Mouse (Mus musculus): Measurements from ENCODE around the gene Gm39566. TPM values are rescaled to one million over a fixed set of nuclear protein-coding genes. Genes with fewer than 3 reads are reported as not detected.

Gm39566 gene
- total and polyA plus RNA-seq, 3 experiments: 0.04 TPM; not detected in 2

Other genes starting within 250 kb of the Gm39566 start
Only the 30 nearest of the 44 such genes appear.
- not detected in 2 replicates for gene Sox15, start 160.0 kb downstream of the Gm39566 start, total RNA-seq (2012; rRNA removed)
- under 1 TPM in 1 of 2 experiments, not detected in 1; 0.11 TPM for gene Sox15, start 160.0 kb downstream of the Gm39566 start, polyA plus RNA-seq (2012; ENCODE audit: insufficient read depth in 1 of 2, insufficient read length in 2 of 2, low read depth in 1 of 2, low replicate concordance in 2 of 2, missing spikeins in 1 of 2)
- 60.9 and 62.1 TPM in 2 replicates for gene Mpdu1, start 152.7 kb downstream of the Gm39566 start, total RNA-seq (2012; rRNA removed)
- 100 to 1,000 TPM; 101 to 259 TPM for gene Mpdu1, start 152.7 kb downstream of the Gm39566 start, polyA plus RNA-seq (2012; ENCODE audit: insufficient read depth in 1 of 2, insufficient read length in 2 of 2, low read depth in 1 of 2, low replicate concordance in 2 of 2, missing spikeins in 1 of 2)
- gene Cd68, start 149.1 kb downstream of the Gm39566 start, total RNA-seq (2012; rRNA removed): 4.1 and 5.3 TPM in 2 replicates
- 10 to 100 TPM in 1 of 2 experiments, not detected in 1; 19.8 TPM for gene Cd68, start 149.1 kb downstream of the Gm39566 start, polyA plus RNA-seq (2012; ENCODE audit: insufficient read depth in 1 of 2, insufficient read length in 2 of 2, low read depth in 1 of 2, low replicate concordance in 2 of 2, missing spikeins in 1 of 2)
- gene Eif4a1, start 142.9 kb downstream of the Gm39566 start, total RNA-seq (2012; rRNA removed): 1,645 and 1,689 TPM in 2 replicates
- 100 to 1,000 TPM; 114 to 634 TPM for gene Eif4a1, start 142.9 kb downstream of the Gm39566 start, polyA plus RNA-seq (2012; ENCODE audit: insufficient read depth in 1 of 2, insufficient read length in 2 of 2, low read depth in 1 of 2, low replicate concordance in 2 of 2, missing spikeins in 1 of 2)
- 121 and 147 TPM in 2 replicates for gene Senp3, start 133.2 kb downstream of the Gm39566 start, total RNA-seq (2012; rRNA removed)
- 100 to 1,000 TPM; 171 to 890 TPM for gene Senp3, start 133.2 kb downstream of the Gm39566 start, polyA plus RNA-seq (2012; ENCODE audit: insufficient read depth in 1 of 2, insufficient read length in 2 of 2, low read depth in 1 of 2, low replicate concordance in 2 of 2, missing spikeins in 1 of 2)
- 0.19 TPM in 1 of 2 replicates, not detected in the other for gene Tnfsf13, start 129.5 kb downstream of the Gm39566 start, total RNA-seq (2012; rRNA removed)
- gene Tnfsf13, start 129.5 kb downstream of the Gm39566 start, polyA plus RNA-seq (2012; ENCODE audit: insufficient read depth in 1 of 2, insufficient read length in 2 of 2, low read depth in 1 of 2, low replicate concordance in 2 of 2, missing spikeins in 1 of 2): under 1 TPM in 1 of 2 experiments, not detected in 1; 0.13 TPM
- gene Tnfsf12, start 119.4 kb downstream of the Gm39566 start, total RNA-seq (2012; rRNA removed): not detected in 2 replicates
- gene Tnfsf12, start 119.4 kb downstream of the Gm39566 start, polyA plus RNA-seq (2012; ENCODE audit: insufficient read depth in 1 of 2, insufficient read length in 2 of 2, low read depth in 1 of 2, low replicate concordance in 2 of 2, missing spikeins in 1 of 2): under 1 TPM in 1 of 2 experiments, not detected in 1; 0.10 TPM
- not detected in 2 replicates for gene Tnfsfm13, start 119.2 kb downstream of the Gm39566 start, total RNA-seq (2012; rRNA removed)
- not detected for gene Tnfsfm13, start 119.2 kb downstream of the Gm39566 start, polyA plus RNA-seq (2012; ENCODE audit: insufficient read depth in 1 of 2, insufficient read length in 2 of 2, low read depth in 1 of 2, low replicate concordance in 2 of 2, missing spikeins in 1 of 2)
- gene Polr2a, start 56.7 kb downstream of the Gm39566 start, total RNA-seq (2012; rRNA removed): 16.6 and 22.2 TPM in 2 replicates
- gene Polr2a, start 56.7 kb downstream of the Gm39566 start, polyA plus RNA-seq (2012; ENCODE audit: insufficient read depth in 1 of 2, insufficient read length in 2 of 2, low read depth in 1 of 2, low replicate concordance in 2 of 2, missing spikeins in 1 of 2): 100 to 1,000 TPM in 1 of 2 experiments, 10 to 100 TPM in 1; 73.9 to 193 TPM
- gene Slc35g3, start 53.3 kb downstream of the Gm39566 start, total RNA-seq (2012; rRNA removed): 0.08 TPM in 1 of 2 replicates, not detected in the other
- gene Slc35g3, start 53.3 kb downstream of the Gm39566 start, polyA plus RNA-seq (2012; ENCODE audit: insufficient read depth in 1 of 2, insufficient read length in 2 of 2, low read depth in 1 of 2, low replicate concordance in 2 of 2, missing spikeins in 1 of 2): under 1 TPM in 1 of 2 experiments, not detected in 1; 0.22 TPM
- gene Zbtb4, start 49.4 kb downstream of the Gm39566 start, total RNA-seq (2012; rRNA removed): 1.4 and 2.4 TPM in 2 replicates
- 1 to 10 TPM in 1 of 2 experiments, not detected in 1; 2.7 TPM for gene Zbtb4, start 49.4 kb downstream of the Gm39566 start, polyA plus RNA-seq (2012; ENCODE audit: insufficient read depth in 1 of 2, insufficient read length in 2 of 2, low read depth in 1 of 2, low replicate concordance in 2 of 2, missing spikeins in 1 of 2)
- gene Chrnb1, start 19.4 kb downstream of the Gm39566 start, total RNA-seq (2012; rRNA removed): 0.31 and 0.33 TPM in 2 replicates
- gene Chrnb1, start 19.4 kb downstream of the Gm39566 start, polyA plus RNA-seq (2012; ENCODE audit: insufficient read depth in 1 of 2, insufficient read length in 2 of 2, low read depth in 1 of 2, low replicate concordance in 2 of 2, missing spikeins in 1 of 2): 1 to 10 TPM in 1 of 2 experiments, not detected in 1; 1.6 TPM
- gene Fgf11, start 13.4 kb downstream of the Gm39566 start, total RNA-seq (2012; rRNA removed): 4.8 and 5.1 TPM in 2 replicates
- 10 to 100 TPM in 1 of 2 experiments, not detected in 1; 26.8 TPM for gene Fgf11, start 13.4 kb downstream of the Gm39566 start, polyA plus RNA-seq (2012; ENCODE audit: insufficient read depth in 1 of 2, insufficient read length in 2 of 2, low read depth in 1 of 2, low replicate concordance in 2 of 2, missing spikeins in 1 of 2)
- gene Tmem102, start 9.7 kb downstream of the Gm39566 start, total RNA-seq (2012; rRNA removed): 0.29 and 0.31 TPM in 2 replicates
- 1 to 10 TPM in 1 of 2 experiments, not detected in 1; 2.4 TPM for gene Tmem102, start 9.7 kb downstream of the Gm39566 start, polyA plus RNA-seq (2012; ENCODE audit: insufficient read depth in 1 of 2, insufficient read length in 2 of 2, low read depth in 1 of 2, low replicate concordance in 2 of 2, missing spikeins in 1 of 2)
- not detected in 2 replicates for gene Spem2, start 3.2 kb upstream of the Gm39566 start, total RNA-seq (2012; rRNA removed)
- not detected for gene Spem2, start 3.2 kb upstream of the Gm39566 start, polyA plus RNA-seq (2012; ENCODE audit: insufficient read depth in 1 of 2, insufficient read length in 2 of 2, low read depth in 1 of 2, low replicate concordance in 2 of 2, missing spikeins in 1 of 2)
- 0.19 TPM in 1 of 2 replicates, not detected in the other for gene Spem1, start 6.9 kb upstream of the Gm39566 start, total RNA-seq (2012; rRNA removed)
- under 1 TPM in 1 of 2 experiments, not detected in 1; 0.15 TPM for gene Spem1, start 6.9 kb upstream of the Gm39566 start, polyA plus RNA-seq (2012; ENCODE audit: insufficient read depth in 1 of 2, insufficient read length in 2 of 2, low read depth in 1 of 2, low replicate concordance in 2 of 2, missing spikeins in 1 of 2)
- gene Nlgn2, start 22.5 kb upstream of the Gm39566 start, total RNA-seq (2012; rRNA removed): 20.3 and 20.9 TPM in 2 replicates
- gene Nlgn2, start 22.5 kb upstream of the Gm39566 start, polyA plus RNA-seq (2012; ENCODE audit: insufficient read depth in 1 of 2, insufficient read length in 2 of 2, low read depth in 1 of 2, low replicate concordance in 2 of 2, missing spikeins in 1 of 2): 10 to 100 TPM; 29.8 to 43.3 TPM
- 176 and 190 TPM in 2 replicates for gene Tmem256, start 23.2 kb upstream of the Gm39566 start, total RNA-seq (2012; rRNA removed)
- 100 to 1,000 TPM in 1 of 2 experiments, not detected in 1; 181 TPM for gene Tmem256, start 23.2 kb upstream of the Gm39566 start, polyA plus RNA-seq (2012; ENCODE audit: insufficient read depth in 1 of 2, insufficient read length in 2 of 2, low read depth in 1 of 2, low replicate concordance in 2 of 2, missing spikeins in 1 of 2)
- gene Plscr3, start 31.1 kb upstream of the Gm39566 start, total RNA-seq (2012; rRNA removed): 3.8 and 4.6 TPM in 2 replicates
- 10 to 100 TPM in 1 of 2 experiments, not detected in 1; 26.0 TPM for gene Plscr3, start 31.1 kb upstream of the Gm39566 start, polyA plus RNA-seq (2012; ENCODE audit: insufficient read depth in 1 of 2, insufficient read length in 2 of 2, low read depth in 1 of 2, low replicate concordance in 2 of 2, missing spikeins in 1 of 2)
- gene Tnk1, start 43.4 kb upstream of the Gm39566 start, total RNA-seq (2012; rRNA removed): 0.13 and 0.35 TPM in 2 replicates
- under 1 TPM in 1 of 2 experiments, not detected in 1; 0.25 TPM for gene Tnk1, start 43.4 kb upstream of the Gm39566 start, polyA plus RNA-seq (2012; ENCODE audit: insufficient read depth in 1 of 2, insufficient read length in 2 of 2, low read depth in 1 of 2, low replicate concordance in 2 of 2, missing spikeins in 1 of 2)
- not detected in 2 replicates for gene Tmem95, start 62.7 kb upstream of the Gm39566 start, total RNA-seq (2012; rRNA removed)
- not detected for gene Tmem95, start 62.7 kb upstream of the Gm39566 start, polyA plus RNA-seq (2012; ENCODE audit: insufficient read depth in 1 of 2, insufficient read length in 2 of 2, low read depth in 1 of 2, low replicate concordance in 2 of 2, missing spikeins in 1 of 2)
- 0.19 and 0.26 TPM in 2 replicates for gene Kctd11, start 66.1 kb upstream of the Gm39566 start, total RNA-seq (2012; rRNA removed)
- under 1 TPM in 1 of 2 experiments, not detected in 1; 0.49 TPM for gene Kctd11, start 66.1 kb upstream of the Gm39566 start, polyA plus RNA-seq (2012; ENCODE audit: insufficient read depth in 1 of 2, insufficient read length in 2 of 2, low read depth in 1 of 2, low replicate concordance in 2 of 2, missing spikeins in 1 of 2)
- 20.7 and 33.4 TPM in 2 replicates for gene Acap1, start 80.2 kb upstream of the Gm39566 start, total RNA-seq (2012; rRNA removed)
- 10 to 100 TPM in 1 of 2 experiments, not detected in 1; 42.2 TPM for gene Acap1, start 80.2 kb upstream of the Gm39566 start, polyA plus RNA-seq (2012; ENCODE audit: insufficient read depth in 1 of 2, insufficient read length in 2 of 2, low read depth in 1 of 2, low replicate concordance in 2 of 2, missing spikeins in 1 of 2)
- 0.69 and 0.81 TPM in 2 replicates for gene 2810408A11Rik, start 85.7 kb upstream of the Gm39566 start, total RNA-seq (2012; rRNA removed)
- gene 2810408A11Rik, start 85.7 kb upstream of the Gm39566 start, polyA plus RNA-seq (2012; ENCODE audit: insufficient read depth in 1 of 2, insufficient read length in 2 of 2, low read depth in 1 of 2, low replicate concordance in 2 of 2, missing spikeins in 1 of 2): 1 to 10 TPM in 1 of 2 experiments, not detected in 1; 1.3 TPM
- gene Neurl4, start 85.8 kb upstream of the Gm39566 start, total RNA-seq (2012; rRNA removed): 47.3 and 58.0 TPM in 2 replicates
- 10 to 100 TPM in 1 of 2 experiments, not detected in 1; 50.9 TPM for gene Neurl4, start 85.8 kb upstream of the Gm39566 start, polyA plus RNA-seq (2012; ENCODE audit: insufficient read depth in 1 of 2, insufficient read length in 2 of 2, low read depth in 1 of 2, low replicate concordance in 2 of 2, missing spikeins in 1 of 2)
- gene Gps2, start 98.6 kb upstream of the Gm39566 start, total RNA-seq (2012; rRNA removed): 64.5 and 78.0 TPM in 2 replicates
- 100 to 1,000 TPM in 1 of 2 experiments, not detected in 1; 113 TPM for gene Gps2, start 98.6 kb upstream of the Gm39566 start, polyA plus RNA-seq (2012; ENCODE audit: insufficient read depth in 1 of 2, insufficient read length in 2 of 2, low read depth in 1 of 2, low replicate concordance in 2 of 2, missing spikeins in 1 of 2)
- 1,428 and 1,539 TPM in 2 replicates for gene Eif5a, start 106.7 kb upstream of the Gm39566 start, total RNA-seq (2012; rRNA removed)
- 1,000 to 10,000 TPM; 1,272 to 3,185 TPM for gene Eif5a, start 106.7 kb upstream of the Gm39566 start, polyA plus RNA-seq (2012; ENCODE audit: insufficient read depth in 1 of 2, insufficient read length in 2 of 2, low read depth in 1 of 2, low replicate concordance in 2 of 2, missing spikeins in 1 of 2)
- 0.33 and 0.50 TPM in 2 replicates for gene Ybx2, start 120.5 kb upstream of the Gm39566 start, total RNA-seq (2012; rRNA removed)
- under 1 TPM in 1 of 2 experiments, not detected in 1; 0.92 TPM for gene Ybx2, start 120.5 kb upstream of the Gm39566 start, polyA plus RNA-seq (2012; ENCODE audit: insufficient read depth in 1 of 2, insufficient read length in 2 of 2, low read depth in 1 of 2, low replicate concordance in 2 of 2, missing spikeins in 1 of 2)
- gene Slc2a4, start 132.9 kb upstream of the Gm39566 start, total RNA-seq (2012; rRNA removed): 0.12 TPM in 1 of 2 replicates, not detected in the other
- under 1 TPM in 1 of 2 experiments, not detected in 1; 0.19 TPM for gene Slc2a4, start 132.9 kb upstream of the Gm39566 start, polyA plus RNA-seq (2012; ENCODE audit: insufficient read depth in 1 of 2, insufficient read length in 2 of 2, low read depth in 1 of 2, low replicate concordance in 2 of 2, missing spikeins in 1 of 2)
- 0.26 and 0.31 TPM in 2 replicates for gene Cldn7, start 149.5 kb upstream of the Gm39566 start, total RNA-seq (2012; rRNA removed)
- gene Cldn7, start 149.5 kb upstream of the Gm39566 start, polyA plus RNA-seq (2012; ENCODE audit: insufficient read depth in 1 of 2, insufficient read length in 2 of 2, low read depth in 1 of 2, low replicate concordance in 2 of 2, missing spikeins in 1 of 2): under 1 TPM in 1 of 2 experiments, not detected in 1; 0.36 TPM

All from MEL (cell line).